Mouse (Mus musculus) thymus, adult 2 months (tissue): Measurements from ENCODE around the gene Kirrel3.

Experiments
- CTCF ChIP-seq: fragments of 200-500 bp; IDR thresholded peaks from 2 replicates; pipeline ENCODE4 v1.5.1; 2012; ENCODE audit warnings: mild to moderate bottlenecking, control low read depth, low read length, moderate library complexity, borderline replicate concordance; ENCODE audit not compliant: control insufficient read depth, poor library complexity, insufficient read depth; ENCODE audit errors: extremely low read depth
- POLR2A ChIP-seq: fragments of 200-500 bp; IDR thresholded peaks from 2 replicates; pipeline ENCODE4 v1.6.1; 2012; ENCODE audit warnings: mild to moderate bottlenecking, low read length, control low read depth, moderate library complexity; ENCODE audit not compliant: control insufficient read depth, poor library complexity, insufficient read depth; ENCODE audit errors: extremely low read depth

DNA sequence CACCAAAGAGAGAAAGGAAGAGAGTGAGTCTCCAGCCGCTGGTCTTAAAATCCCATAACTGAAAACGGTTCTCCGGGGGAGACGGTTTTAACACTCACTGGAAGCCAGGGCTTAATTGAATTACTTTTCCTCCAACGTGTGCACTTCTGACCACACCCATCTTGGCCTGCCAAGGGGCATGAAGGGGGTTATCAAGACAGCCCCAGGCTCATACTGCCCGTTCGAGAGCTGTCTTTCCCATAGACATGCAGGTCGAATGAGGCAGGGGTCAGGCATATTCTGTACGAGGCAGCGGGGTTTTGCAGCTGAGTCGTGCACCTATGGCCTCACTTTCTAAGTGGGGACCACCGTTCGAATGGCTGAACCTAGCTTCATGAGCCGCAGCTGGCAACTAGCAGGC, 475.5 kb downstream of the Kirrel3 start:
- TF ChIP-seq CTCF: no peak
- no peak for TF ChIP-seq POLR2A
